Mouse (Mus musculus) cortical plate, adult 2 months (tissue): ENCODE data around the gene Cobl. TPM values are rescaled to one million over a fixed set of nuclear protein-coding genes. Genes with fewer than 3 reads are reported as not detected.

ENCODE experiments used
- H3K27ac ChIP-seq: fragments of 200-500 bp; 2 replicates; pipeline ENCODE4 v1.5.1; 2012; ENCODE audit warnings: low read length, control low read depth, inconsistent platforms; ENCODE audit not compliant: insufficient read depth
- H3K4me1 ChIP-seq: fragments of 200-500 bp; 2 replicates; pipeline ENCODE4 v1.6.1; 2011; ENCODE audit warnings: low read length; ENCODE audit not compliant: control insufficient read depth, insufficient read depth
- H3K4me3 ChIP-seq: fragments of 200-500 bp; 2 replicates; pipeline ENCODE4 v1.5.1; 2011; ENCODE audit warnings: mild to moderate bottlenecking, low read length, control low read depth; ENCODE audit not compliant: insufficient read depth
- CTCF ChIP-seq: fragments of 200-500 bp; IDR thresholded peaks from 2 replicates; pipeline ENCODE4 v1.5.1; 2011; ENCODE audit warnings: mild to moderate bottlenecking, control low read depth, low read length; ENCODE audit not compliant: insufficient read depth; ENCODE audit errors: extremely low read depth
- POLR2A ChIP-seq: fragments of 200-500 bp; IDR thresholded peaks from 2 replicates; pipeline ENCODE4 v1.6.1; 2011; ENCODE audit warnings: mild to moderate bottlenecking, low read length, control low read depth; ENCODE audit not compliant: insufficient read depth; ENCODE audit errors: extremely low read depth
- polyA plus RNA-seq: library from polyadenylated mRNA; depleted of rRNA; stranded (reverse); fragments of >200 nt; gene quantifications from 2 replicates; pipeline ENCODE4 v1.2.3, GENCODE M21; 2012

Gene Cobl
- polyA plus RNA-seq, 1 experiment = 51.6 TPM

DNA sequence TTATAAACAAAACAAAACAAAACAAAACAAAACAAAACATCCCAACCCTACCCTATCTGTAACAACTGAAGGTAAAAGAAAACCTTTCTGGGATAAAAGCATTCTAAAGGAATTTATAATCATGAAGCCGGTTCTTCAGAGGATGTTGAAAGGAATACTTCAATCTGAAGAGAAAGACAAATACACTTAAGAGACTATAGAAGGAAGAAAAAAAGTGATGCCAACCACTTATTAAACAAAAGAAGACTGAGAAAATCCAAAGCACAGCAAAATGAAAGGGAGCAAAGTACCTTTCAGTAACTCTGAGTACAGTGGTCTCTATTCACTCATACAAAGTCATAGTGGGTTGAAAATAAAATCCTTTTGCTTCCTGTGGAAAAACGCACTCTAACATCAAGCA lies 256.2 kb downstream of the Cobl start:
- no peaks in the 10 kb centered on the region for H3K4me1 ChIP-seq
- no peak for TF ChIP-seq CTCF
- no peak for TF ChIP-seq POLR2A
- no peak overlapping the region for H3K4me3 ChIP-seq
- no peak overlapping the region for H3K27ac ChIP-seq

DNA sequence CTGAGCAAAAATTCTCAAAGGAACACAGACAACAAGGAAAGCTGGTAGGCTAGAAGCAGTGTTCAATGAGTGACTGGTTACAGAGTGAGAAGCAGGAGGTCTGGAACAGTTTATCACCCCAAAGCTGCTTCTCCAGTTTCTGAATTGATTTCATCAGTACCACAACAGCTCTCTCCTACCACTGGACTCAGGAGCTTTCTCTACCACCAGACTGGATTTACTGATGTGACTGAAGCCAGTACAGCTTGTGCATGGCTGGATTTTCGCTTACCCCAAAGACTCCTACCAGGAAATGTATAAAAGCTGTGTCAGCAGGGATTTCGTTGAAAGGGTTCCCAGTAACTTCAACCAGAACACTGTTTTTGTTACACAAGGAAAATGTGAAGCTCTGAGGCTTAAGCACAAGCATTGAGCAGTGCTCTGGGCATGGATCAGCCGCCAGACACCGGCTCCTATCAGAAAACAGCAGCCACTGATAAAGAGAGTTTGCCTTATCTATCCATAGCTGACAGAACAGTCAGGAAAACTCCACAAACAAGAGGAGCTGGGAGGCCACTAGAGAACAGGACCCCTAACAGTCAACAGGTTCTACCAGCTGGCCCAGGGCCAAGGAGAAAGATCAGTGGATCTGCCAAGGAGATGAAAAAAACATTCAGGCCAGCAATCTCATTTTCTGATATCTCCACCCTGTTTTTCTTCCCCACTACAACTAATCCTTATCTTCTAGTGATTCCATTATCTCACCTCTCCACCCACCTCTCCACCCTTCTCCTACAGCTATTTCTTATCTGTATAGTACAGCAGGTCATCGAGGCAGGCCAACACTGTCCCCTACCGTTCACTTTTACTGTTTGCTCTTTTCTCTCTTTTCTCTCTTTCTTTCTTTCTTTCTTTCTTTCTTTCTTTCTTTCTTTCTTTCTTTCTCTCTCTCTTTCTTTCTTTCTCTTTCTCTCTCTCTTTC lies 259.3 kb downstream of the Cobl start:
- Histone ChIP-seq H3K4me1 (no peaks in the 10 kb centered on the region), H3K4me3 (no peak overlapping the region), H3K27ac (no peak overlapping the region)
- no peak for TF ChIP-seq CTCF

GRCm38 (mm10) chr11:12199441-12199840 lies 265.3 kb downstream of the Cobl start:
- TF ChIP-seq POLR2A (no peak), CTCF (no peak)
- Histone ChIP-seq H3K4me3 (no peak overlapping the region), H3K27ac (no peak overlapping the region), H3K4me1 (no peaks in the 10 kb centered on the region)

DNA sequence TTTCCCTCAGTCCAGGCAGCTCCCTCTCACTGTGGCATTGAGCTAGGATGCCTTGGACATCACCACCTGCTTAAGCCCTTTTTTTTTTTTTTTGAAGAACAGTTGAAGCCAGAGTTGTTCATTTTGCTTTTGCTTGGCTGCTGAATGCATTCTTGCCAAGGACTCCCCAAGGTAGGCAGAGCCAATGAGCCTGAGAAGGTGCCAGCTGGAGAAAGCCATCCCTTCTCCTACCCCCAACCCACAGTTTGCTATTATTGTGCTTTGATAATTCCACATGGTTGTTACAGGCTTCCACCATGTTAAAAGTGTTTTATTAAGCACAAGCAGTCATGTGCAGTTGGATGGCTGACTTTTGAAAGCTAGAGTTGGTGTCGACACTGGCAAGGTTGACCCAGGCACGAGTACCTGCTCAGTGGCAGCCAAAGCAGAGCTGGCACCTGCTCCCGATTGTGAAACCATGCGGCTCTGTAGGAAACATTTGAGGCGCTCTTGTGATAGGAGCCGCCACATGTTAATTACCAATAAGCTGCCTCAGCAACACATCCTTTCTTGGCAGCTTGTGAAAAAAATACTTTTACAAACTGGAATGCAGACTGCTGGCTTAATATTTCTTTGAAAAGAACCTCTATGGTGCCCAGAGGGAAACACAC lies 265.9 kb downstream of the Cobl start:
- Histone ChIP-seq H3K27ac (no peak overlapping the region), H3K4me1 (no peaks in the 10 kb centered on the region), H3K4me3 (no peak overlapping the region)
- TF ChIP-seq POLR2A = no peak
- no peak for TF ChIP-seq CTCF

GRCm38 (mm10) chr11:12198017-12198416 lies 266.7 kb downstream of the Cobl start:
- Histone ChIP-seq H3K4me1 (no peaks in the 10 kb centered on the region), H3K27ac (no peak overlapping the region), H3K4me3 (no peak overlapping the region)
- TF ChIP-seq CTCF (no peak), POLR2A (no peak)

GRCm38 (mm10) chr11:12197542-12197941 lies 267.2 kb downstream of the Cobl start:
- Histone ChIP-seq H3K4me1 (no peaks in the 10 kb centered on the region), H3K27ac (no peak overlapping the region), H3K4me3 (no peak overlapping the region)
- TF ChIP-seq CTCF = no peak
- no peak for TF ChIP-seq POLR2A

- no peak overlapping the region for H3K27ac ChIP-seq
- TF ChIP-seq CTCF (no peak), POLR2A (no peak)
- H3K4me1 ChIP-seq = no peaks in the 10 kb centered on the region
- no peak overlapping the region for H3K4me3 ChIP-seq
Observed at GRCm38 (mm10) chr11:12195390-12195789, 269.4 kb downstream of the Cobl start.

DNA sequence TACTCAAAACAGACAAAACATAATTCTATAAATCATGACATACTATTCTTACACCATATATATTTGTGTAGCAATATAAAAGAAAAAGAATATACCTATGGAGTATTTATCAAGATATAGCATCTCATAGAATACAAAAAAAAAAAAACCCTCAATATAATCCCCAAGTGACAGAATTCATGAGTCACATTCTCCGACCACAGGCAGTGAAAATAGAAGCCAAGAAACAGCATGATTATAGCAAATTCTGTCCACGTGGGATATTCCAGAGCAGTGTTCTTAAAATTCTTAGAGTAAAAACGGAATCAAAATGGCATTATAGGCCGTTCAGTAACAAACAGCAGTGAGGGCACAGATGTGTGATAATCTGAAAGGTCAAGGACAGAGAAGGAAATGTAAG lies 271.4 kb downstream of the Cobl start:
- no peak for TF ChIP-seq POLR2A
- TF ChIP-seq CTCF = no peak
- H3K4me1 ChIP-seq = no peaks in the 10 kb centered on the region
- no peak overlapping the region for H3K27ac ChIP-seq
- H3K4me3 ChIP-seq = no peak overlapping the region

DNA sequence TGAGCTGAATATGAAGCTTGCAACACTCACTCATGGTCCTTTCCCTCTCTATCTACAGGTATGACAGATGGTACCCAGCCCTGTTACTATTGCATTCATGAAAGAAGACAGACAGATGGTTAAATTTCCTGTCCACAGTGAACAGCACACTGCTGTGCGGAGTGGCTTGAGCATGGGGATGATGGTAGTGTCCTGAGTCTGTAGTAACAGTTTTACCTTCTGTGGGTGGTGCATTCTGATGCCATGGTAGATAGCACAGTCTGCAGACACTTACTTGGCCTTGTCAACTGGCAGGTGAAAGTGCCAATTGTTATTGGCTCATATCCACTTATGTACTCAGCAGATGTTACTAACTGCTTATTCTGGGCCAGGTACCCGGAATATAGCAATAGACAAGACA lies 273.4 kb downstream of the Cobl start:
- Histone ChIP-seq H3K4me3 (no peak overlapping the region), H3K27ac (no peak overlapping the region), H3K4me1 (no peaks in the 10 kb centered on the region)
- TF ChIP-seq CTCF = no peak
- no peak for TF ChIP-seq POLR2A

GRCm38 (mm10) chr11:12190417-12190816 lies 274.3 kb downstream of the Cobl start:
- Histone ChIP-seq H3K27ac (no peak overlapping the region), H3K4me3 (no peak overlapping the region), H3K4me1 (no peaks in the 10 kb centered on the region)
- TF ChIP-seq POLR2A (no peak), CTCF (no peak)
